Mouse (Mus musculus) sigmoid colon, adult 10 weeks (tissue): Measurements from ENCODE around the gene H3f3a. TPM values are rescaled to one million over a fixed set of nuclear protein-coding genes. Genes with fewer than 3 reads are reported as not detected.

Experiments
- polyA plus RNA-seq: library from polyadenylated mRNA; stranded (reverse); fragments of 350-450 nt; fragmentation: Illumina TruSeq; extraction: RNeasy Lipid Tissue Mini Kit (QIAGEN cat#74804); gene quantifications from one replicate; pipeline ENCODE4 v1.2.3, GENCODE M21; 2014; ENCODE audit warnings: low read depth, low replicate concordance

Gene H3f3a
- polyA plus RNA-seq, result 1,838 TPM

DNA sequence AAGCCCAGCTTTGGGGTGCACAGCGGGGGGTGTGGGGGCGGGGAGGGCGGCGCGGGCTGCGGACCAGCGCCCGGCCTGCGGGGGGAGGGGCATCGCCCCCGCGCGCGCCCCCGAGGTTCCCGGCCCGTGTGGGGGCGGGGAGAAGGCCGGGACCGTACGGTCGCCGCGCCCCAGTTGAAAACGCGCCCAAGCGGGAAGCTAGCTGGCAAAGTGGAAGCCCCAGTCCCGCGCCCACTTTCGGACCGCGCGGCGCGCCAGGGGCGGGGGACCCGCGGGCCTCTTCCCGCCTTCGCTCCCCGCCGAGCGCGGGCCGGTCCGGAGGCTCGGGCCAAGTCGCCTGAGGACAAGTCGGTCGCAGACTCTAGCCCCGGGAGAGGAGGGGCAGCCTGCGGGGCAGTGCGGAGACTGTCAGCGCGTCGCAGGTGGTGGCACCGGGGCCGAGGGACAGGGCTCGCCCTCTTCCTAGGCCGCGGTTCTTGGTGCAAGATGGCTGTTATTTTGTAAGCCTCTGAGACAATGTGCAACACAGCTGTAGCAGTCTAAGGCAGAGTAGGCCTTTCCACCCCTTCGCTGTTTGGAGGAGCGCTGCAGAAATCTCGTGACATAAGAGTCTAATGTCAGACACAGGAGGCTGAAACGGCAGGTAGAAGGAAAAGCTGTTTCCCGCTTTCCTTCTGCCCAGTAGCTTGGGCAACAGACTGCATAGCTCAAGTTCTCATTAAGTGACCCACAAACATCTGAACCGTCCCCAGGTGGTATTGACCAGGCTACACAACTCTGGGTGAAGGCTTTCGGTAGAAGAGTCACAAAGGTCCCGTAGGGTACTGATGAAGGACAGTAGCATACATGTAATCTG is at the start of gene H3f3a:
H3f3a (minus strand) TSS at position 59 of the 856 bp plus-strand sequence.

DNA sequence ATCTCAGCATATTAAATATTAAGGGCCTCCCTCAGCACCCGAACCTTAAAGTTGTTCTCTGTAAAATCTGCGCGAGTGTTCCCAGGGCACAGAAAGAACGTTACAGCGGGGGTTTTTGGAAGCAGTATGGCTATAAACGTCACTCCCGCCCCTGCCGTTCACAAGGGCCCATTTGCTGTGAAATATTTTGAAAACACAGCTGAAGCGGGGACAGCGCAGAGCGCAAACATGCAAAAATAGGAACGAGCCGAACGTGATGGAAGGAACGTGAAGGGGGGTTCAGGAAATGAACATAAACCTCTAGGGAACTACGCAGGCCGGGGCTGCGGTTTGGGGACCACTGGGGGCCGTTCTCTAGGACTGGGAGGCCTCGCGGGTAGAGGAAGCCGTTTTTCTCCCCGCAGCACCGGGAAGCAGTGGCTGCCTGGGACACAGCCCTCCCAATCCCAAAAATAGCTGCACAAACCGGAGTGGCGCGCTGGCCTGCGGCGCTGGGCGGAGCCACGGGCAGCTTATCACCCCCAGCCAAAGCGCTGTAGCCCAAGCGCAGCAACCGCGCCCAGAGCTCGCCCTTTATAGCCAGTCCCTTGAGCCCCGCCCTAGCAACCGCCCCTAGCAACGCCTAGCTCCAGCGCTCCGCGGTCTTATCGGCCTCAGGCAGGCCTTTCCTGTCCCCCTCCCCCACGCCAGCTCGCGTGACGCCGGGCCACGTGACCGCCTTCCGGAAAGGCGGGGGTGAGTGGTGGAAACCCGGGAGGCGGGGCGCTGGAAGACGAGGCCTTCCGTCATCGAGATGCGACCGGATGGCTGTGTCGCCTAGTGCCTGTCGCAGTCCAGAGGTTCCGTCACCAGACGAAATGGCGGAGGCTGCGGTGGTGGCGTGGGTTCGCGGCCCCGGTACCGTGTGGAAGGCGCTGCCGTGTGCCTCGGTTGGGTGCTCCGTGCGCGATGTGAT is 36.9 kb upstream of the H3f3a start, which contains the start of gene Sde2:
Sde2 (plus strand) TSS at position 812 of the 955 bp plus-strand sequence.

Other genes starting within 250 kb of the H3f3a start
- 10.5 TPM for gene Parp1, start 245.0 kb downstream of the H3f3a start, polyA plus RNA-seq
- 16.4 TPM for gene Lin9, start 172.8 kb downstream of the H3f3a start, polyA plus RNA-seq
- not detected for gene Mixl1, start 116.9 kb downstream of the H3f3a start, polyA plus RNA-seq
- 135 TPM for gene Acbd3, start 87.9 kb downstream of the H3f3a start, polyA plus RNA-seq
- gene Sde2, start 37.2 kb upstream of the H3f3a start, polyA plus RNA-seq, result 25.2 TPM
- not detected for gene Lefty2, start 79.2 kb upstream of the H3f3a start, polyA plus RNA-seq
- gene Pycr2, start 90.3 kb upstream of the H3f3a start, polyA plus RNA-seq, result 1.5 TPM
- 1.4 TPM for gene Lefty1, start 121.1 kb upstream of the H3f3a start, polyA plus RNA-seq
- 16.8 TPM for gene Tmem63a, start 128.4 kb upstream of the H3f3a start, polyA plus RNA-seq
- gene Ephx1, start 207.0 kb upstream of the H3f3a start, polyA plus RNA-seq, result 7.9 TPM
- not detected for gene 9130409I23Rik, start 237.3 kb upstream of the H3f3a start, polyA plus RNA-seq